Mouse (Mus musculus) G1E (cell line): Measurements from ENCODE around the gene Spon1.

Experiments
- CTCF ChIP-seq: IDR thresholded peaks from 2 replicates; pipeline ENCODE4 v1.5.1; 2012; ENCODE audit warnings: low read depth, low read length, inconsistent platforms, mixed read lengths
- GATA1 ChIP-seq: IDR thresholded peaks from 2 replicates; pipeline ENCODE4 v1.6.1; 2012; ENCODE audit warnings: borderline replicate concordance, low read length, inconsistent platforms, mixed read lengths

DNA sequence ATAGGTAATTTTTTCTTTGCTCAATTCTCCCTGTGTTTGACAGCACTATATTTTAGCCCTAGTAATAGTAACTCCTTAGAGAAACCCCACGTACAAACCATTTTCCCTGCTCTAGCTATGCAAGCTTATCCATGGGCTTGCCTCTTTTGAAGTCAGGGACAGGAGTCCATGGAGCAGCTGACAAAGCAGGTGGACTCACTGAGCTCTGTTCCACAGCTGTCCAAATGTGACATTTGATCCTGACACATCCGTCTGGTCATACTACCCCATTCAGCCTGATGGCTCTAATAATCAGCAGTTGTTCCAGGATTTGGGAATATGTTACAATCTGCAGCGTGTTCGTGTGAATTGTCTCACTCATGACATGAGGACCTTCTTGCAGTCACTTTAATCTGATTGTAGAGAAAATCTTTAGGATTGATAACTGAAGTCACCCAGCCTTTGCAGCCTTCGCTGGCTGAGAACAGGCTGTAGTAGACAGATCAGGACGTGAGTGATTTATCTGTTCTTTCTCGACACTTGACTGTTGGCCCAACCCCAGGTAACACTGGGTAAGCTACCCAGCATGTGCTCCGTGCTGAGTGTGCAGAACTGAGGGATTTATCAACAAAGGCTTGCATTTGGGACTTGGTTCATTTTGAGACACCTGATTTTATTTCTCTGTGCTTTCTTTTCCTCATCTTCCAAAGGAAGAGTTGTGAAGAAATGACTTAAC lies 37.6 kb upstream of the Spon1 start:
- TF ChIP-seq CTCF (no peak), GATA1 (no peak)
